Mouse (Mus musculus): ENCODE measurements around the gene Grip1.

Grip1 gene

GRCm38 (mm10) chr10:119756271-119756670, 302.6 kb downstream of the Grip1 start:
- DNase-seq (ENCODE audit: low spot score): no peak

DNA sequence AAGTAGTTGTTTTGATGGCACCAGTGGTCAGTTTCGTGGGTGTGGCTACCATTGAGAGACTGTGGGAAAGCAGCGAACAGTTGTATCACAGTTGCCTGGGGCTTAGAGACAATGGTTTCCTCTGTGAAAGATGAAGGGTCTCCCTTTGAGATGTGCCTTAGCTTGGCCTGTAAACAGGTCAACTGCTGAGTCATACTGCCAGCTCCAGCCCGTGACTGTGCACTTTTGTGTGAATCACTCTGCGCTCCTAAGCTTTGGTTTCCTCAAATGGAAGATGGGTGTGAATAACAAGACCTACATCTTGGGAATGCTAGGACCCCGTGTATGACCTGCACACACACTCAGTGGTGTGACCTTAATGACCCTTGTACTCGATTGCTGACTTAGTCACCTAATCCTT, 303.6 kb downstream of the Grip1 start:
- DNase-seq (ENCODE audit: low spot score): no peak

DNA sequence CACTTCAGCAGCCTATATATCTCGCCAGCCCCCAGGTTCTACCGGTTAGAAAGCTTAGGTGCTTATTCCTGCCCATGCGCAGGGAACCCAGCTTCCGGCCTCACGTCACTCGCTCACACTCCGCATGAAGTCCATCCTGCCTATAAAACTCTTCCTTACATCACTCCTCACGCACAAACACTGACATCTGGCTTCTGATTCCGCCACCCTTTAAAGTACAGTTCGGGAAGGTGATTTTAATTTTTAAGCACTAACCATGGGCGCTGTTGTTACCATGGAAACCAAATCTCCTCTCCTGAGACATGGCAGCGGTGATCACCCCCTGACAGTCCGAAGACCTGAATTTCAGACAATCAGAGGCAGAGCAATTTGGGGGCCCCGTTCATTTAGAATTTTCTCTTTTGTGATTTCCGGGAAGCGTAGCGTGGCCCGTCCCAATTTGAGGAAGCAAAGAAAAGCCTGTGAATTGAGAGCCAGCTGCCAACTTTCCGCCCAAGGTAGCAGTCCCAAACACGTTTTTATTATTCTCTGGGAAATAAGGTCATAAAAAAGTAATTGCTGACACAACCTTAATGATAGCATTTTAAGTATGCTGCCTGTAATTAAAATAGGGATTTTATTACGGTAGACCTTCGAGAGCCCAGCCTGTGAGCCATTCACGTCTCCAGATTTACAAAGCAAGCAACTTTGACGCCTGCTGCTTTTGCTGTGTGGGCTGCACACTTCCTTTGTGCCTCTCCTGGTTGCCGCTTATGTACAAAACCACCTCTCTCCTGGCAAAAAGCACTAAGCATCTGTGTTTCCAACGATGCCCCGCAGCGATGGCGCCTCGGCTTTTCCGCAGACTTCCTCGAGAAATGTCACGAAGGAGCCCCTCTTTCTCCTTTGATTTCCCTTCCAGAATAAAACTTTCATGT, 308.1 kb downstream of the Grip1 start:
- DNase-seq (ENCODE audit: low spot score): no peak

- DNase-seq (ENCODE audit: low spot score): no peak
These were observed 325.2 kb downstream of the Grip1 start for GRCm38 (mm10) chr10:119778871-119779270.

DNA sequence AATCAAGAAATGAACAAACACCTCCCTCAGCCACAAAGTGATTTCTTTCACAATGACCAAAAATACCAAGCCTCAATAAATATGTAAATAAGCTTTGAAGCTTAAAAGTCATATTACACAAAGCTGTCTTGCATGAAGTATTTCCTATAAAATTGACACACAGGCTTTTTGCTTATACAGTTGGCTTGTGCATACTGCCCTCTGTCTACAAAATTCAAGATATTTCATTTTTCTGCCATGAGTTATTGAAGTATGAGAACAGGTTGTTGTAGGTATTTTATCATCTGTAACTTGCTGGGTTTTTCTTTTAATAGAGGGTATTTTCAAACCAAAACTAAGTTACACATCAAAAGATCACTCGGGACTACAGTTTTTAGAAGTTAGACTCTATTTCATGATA, 326.0 kb downstream of the Grip1 start:
- DNase-seq (ENCODE audit: low spot score): no peak

DNA sequence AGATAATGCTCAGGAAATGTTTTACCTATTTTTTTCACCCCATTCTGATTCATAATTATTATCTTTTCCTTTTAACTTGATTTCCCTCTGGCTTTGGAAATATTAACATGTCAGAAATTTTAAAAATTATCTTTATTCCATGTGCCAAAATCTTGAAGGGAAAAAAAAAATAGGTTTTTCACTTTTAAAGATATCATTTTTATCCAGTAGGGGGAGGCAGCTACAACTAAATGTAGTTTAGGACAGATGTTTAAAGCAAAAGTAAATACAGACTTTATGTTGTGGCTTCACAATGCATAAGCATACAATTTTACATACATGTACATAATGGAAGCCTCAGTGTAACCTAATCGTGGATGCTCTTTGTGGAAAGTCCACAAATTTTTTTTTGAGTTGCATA, 336.9 kb downstream of the Grip1 start:
- DNase-seq (ENCODE audit: low spot score): no peak

DNA sequence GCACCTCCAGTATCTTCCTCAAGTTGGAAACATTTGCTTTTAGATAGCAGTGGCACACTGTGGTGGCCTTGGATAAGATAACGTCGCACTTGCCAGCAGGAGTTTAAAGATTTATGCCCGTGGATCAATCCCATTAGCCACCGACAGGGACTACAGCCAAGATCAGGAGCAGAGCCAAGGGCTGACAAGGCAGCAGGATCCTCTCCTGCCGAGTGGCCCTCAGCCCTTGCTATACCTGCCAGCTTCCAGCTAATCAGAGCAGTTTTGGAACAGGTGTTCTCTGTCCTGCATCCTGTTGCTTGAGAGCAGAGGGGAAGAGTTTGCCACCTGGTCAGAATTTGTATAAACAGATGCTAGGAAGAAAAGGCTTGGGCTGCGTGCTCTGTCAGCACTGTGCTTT, 348.8 kb downstream of the Grip1 start:
- no peak for DNase-seq (ENCODE audit: low spot score)

GRCm38 (mm10) chr10:119803633-119804422, 350.2 kb downstream of the Grip1 start:
- DNase-seq (ENCODE audit: low spot score): peak; percentile 93

GRCm38 (mm10) chr10:119804423-119804814, 350.8 kb downstream of the Grip1 start:
- DNase-seq (ENCODE audit: low spot score): no peak

- no peak for DNase-seq (ENCODE audit: low spot score)
These were observed 351.5 kb downstream of the Grip1 start for GRCm38 (mm10) chr10:119805082-119805481.

DNA sequence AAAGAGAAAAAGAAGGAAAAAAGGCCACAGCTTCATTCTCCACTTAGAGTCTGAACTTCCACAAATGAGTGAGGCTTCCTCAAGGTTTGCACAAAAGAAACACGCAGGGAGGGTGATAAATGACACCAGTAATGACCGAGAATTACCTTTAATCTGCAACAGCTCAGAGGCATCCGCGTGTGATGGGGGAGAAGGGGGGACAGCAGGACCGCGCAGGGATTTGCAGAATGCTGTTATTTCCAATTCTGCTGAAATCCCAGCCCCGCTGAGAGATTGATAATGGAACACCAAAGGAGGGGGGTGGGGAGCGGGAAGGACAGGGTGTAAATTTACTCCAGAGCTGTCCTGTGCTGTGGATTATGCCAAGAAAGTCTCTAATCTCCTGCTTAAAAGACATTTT, 352.5 kb downstream of the Grip1 start:
- no peak for DNase-seq (ENCODE audit: low spot score)

DNA sequence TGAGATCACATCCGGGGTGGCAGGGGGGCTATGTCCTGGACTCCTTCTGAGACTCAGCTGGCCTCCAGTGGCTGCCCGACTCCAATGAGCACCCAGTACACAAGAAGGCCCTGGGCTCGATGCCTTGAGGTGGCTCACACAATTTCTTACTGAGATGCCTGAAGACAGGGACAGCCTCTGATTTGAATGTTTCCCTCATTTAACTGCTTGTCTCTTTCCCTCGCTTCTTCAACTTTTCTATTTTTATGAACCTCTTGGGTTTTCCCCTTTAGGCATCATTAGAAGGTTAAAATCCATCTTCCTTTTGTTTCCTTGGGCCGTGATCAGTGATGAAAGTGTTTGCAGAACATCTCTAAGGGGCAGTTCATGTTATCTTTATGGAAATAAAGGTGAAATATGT, 354.8 kb downstream of the Grip1 start:
- DNase-seq (ENCODE audit: low spot score): no peak

DNA sequence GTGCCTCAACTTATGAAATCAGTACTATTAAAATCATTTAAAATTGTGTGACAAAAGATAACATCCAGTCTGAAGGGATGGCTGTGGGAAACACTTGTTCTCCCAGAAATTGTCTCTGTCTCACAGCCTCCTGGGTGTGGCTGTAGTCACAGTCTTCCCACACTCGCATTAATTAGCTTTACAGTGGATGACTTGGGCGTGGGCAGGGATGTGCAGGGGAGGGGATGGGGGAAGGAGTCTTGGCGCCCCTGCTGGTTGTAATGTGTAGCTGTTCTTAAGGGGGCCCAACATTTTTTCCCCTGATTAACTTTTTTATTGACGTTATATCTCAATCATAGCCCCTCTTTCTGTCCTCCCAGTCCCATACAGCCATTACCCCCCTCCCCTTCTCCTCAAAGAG, 360.5 kb downstream of the Grip1 start:
- no peak for DNase-seq (ENCODE audit: low spot score)

- no peak for DNase-seq (ENCODE audit: low spot score)
These were observed 362.4 kb downstream of the Grip1 start for GRCm38 (mm10) chr10:119816001-119816400.

DNA sequence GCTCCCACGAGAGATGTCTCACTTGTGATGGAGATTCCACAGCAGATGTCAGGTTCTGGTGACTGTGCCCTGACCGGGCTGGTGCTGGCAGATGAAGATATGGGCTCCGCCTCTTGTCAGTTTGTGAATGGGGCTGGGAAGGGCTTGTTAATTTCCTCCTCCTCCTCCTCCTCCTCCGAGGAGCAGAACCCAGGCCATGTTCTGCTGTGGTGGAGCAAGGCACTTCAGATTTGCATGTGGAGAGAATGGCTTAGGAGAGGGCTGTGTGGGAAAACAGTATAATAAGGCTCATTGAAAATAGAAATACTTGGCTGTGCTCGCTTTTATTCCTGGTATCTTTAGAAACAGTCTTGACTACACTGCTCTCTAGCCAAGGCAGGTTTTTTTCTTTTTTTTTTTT, 364.8 kb downstream of the Grip1 start:
- no peak for DNase-seq (ENCODE audit: low spot score)

GRCm38 (mm10) chr10:119819102-119819681, 365.6 kb downstream of the Grip1 start:
- peak; percentile 38 for DNase-seq (ENCODE audit: low spot score)

- DNase-seq (ENCODE audit: low spot score): no peak
These were observed 366.1 kb downstream of the Grip1 start for GRCm38 (mm10) chr10:119819740-119820139.

- no peak for DNase-seq (ENCODE audit: low spot score)
These were observed 366.8 kb downstream of the Grip1 start for GRCm38 (mm10) chr10:119820428-119820827.

DNA sequence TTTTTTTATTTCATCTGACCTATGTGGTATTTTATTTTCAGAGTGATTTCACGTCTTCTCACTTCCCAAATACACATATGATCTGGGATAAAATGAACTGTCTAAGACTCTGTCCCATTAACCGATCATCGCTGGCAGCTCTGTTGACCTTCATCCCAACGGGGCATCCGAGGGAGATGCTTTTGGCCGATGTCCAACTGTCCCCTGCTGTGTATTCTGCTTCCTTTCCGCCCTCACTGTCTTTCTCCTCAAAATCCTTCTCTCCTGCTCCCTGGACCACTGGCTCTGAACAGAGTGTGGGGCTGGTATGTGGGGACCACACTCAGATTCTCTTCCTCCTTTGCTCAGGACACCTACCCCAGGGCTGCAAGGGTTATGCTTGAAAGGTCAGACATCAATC, 370.1 kb downstream of the Grip1 start:
- no peak for DNase-seq (ENCODE audit: low spot score)

GRCm38 (mm10) chr10:119824521-119824920, 370.9 kb downstream of the Grip1 start:
- DNase-seq (ENCODE audit: low spot score): peak; percentile 29

GRCm38 (mm10) chr10:119830388-119830956, 376.8 kb downstream of the Grip1 start:
- DNase-seq (ENCODE audit: low spot score): no peak

GRCm38 (mm10) chr10:119831086-119831485, 377.5 kb downstream of the Grip1 start:
- DNase-seq (ENCODE audit: low spot score): no peak

Measured in retina, embryonic 14.5 days (tissue).